In the genomic region with DNA sequence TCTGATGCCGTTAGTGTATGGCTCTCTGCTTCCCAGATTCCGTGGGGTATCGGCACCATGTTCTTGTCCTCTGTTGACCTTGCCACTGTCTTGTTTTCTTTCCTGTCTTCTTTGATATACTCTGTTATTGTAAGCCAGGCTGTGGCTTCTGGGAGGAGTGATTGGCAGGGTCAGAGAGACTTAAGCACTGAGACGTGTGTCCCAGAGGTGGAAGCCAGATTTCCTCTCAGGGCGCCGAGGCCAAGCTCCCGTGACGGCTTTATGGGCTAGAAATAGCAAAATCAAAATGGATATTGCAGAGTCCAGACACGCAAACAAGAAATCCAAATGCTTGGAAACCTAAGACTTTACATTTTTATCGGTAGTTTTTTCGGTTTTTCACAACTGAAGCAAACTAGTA, we compare ENCODE assay signal across 19 mouse cellular contexts.
DNase-seq lines count a peak whose midpoint lies in the region; ATAC-seq and TF ChIP-seq lines count a peak whose summit lies in the region.
"Had no signal": no experiment of that assay in that cellular context is flagged by ENCODE, and none has a peak within 500 bp of the region (broad histone marks: within the 10 kb centered on the region; RNA-seq: fewer than 3 reads in every experiment).

No protein-coding gene starts in this region.

- peak overlapping the region; percentile 58 for H3K27ac ChIP-seq in gastrocnemius, adult 2 months
- peak overlapping the region; percentile 76 for H3K27ac ChIP-seq in kidney, embryonic 14.5 days (ENCODE audit: low read depth, low read length)
- 0 out of 2 replicates have a peak overlapping the region, but pooled peaks have one; percentile 87 for H3K27ac ChIP-seq in lung, embryonic 14.5 days (ENCODE audit: low read depth)
- H3K27ac ChIP-seq in forebrain, embryonic 12.5 days, result no peak overlapping the region
- H3K27ac ChIP-seq: embryonic facial prominence, embryonic 12.5 days; heart, embryonic 10.5 days; hindbrain, embryonic 12.5 days had no signal

- H3K27me3 ChIP-seq in kidney, embryonic 14.5 days (ENCODE audit: control insufficient read depth, insufficient read depth, low read length), result peaks cover 14% of the 10 kb centered on the region
- no peaks in the 10 kb centered on the region for H3K27me3 ChIP-seq in lung, embryonic 14.5 days (ENCODE audit: insufficient read depth, low read length)
- peaks cover 40% of the 10 kb centered on the region for H3K27me3 ChIP-seq in forebrain, embryonic 12.5 days
- H3K27me3 ChIP-seq: embryonic facial prominence, embryonic 12.5 days had no signal

- no peak for DNase-seq in gastrocnemius, adult 2 months
- DNase-seq in gastrocnemius, postnatal 25 days, result no peak
- no peak for DNase-seq in kidney, postnatal 10 days
- no peak for DNase-seq in lung, embryonic 14.5 days
- DNase-seq in lung, postnatal 14 days, result no peak
- DNase-seq in embryo, embryonic 10.5 days (ENCODE audit: low spot score), result peak; percentile 47
- DNase-seq: adrenal gland, postnatal 10 days; cerebellum, adult 11 months; cerebellum, adult 8-10 months; cerebellum, postnatal 14 days; heart, postnatal 10 days; heart, postnatal 4 days had no signal

- no peak for TF ChIP-seq CTCF in gastrocnemius, adult 2 months (IDR thresholded peaks at IDR 0.05)
- TF ChIP-seq CTCF in lung, embryonic 14.5 days (IDR thresholded peaks at IDR 0.05; ENCODE audit: low read depth), result no peak

- ATAC-seq in kidney, embryonic 14.5 days (ENCODE audit: low FRiP score, low TSS enrichment), result no peak
- ATAC-seq in lung, embryonic 14.5 days (ENCODE audit: insufficient read depth), result no peak
- ATAC-seq in forebrain, embryonic 12.5 days (ENCODE audit: low FRiP score), result no peak
- ATAC-seq: forebrain, embryonic 16.5 days; hindbrain, embryonic 16.5 days had no signal

- peaks cover 42% of the 10 kb centered on the region for H3K4me1 ChIP-seq in kidney, embryonic 14.5 days (ENCODE audit: control insufficient read depth, insufficient read depth, low read length)
- peaks cover 40% of the 10 kb centered on the region for H3K4me1 ChIP-seq in lung, embryonic 14.5 days (ENCODE audit: insufficient read depth)
- H3K4me1 ChIP-seq in forebrain, embryonic 12.5 days, result peaks cover 10% of the 10 kb centered on the region

- H3K9me3 ChIP-seq in kidney, embryonic 14.5 days (ENCODE audit: control insufficient read depth, low read length), result no peaks in the 10 kb centered on the region
- H3K9me3 ChIP-seq in lung, embryonic 14.5 days (ENCODE audit: low read depth, low read length), result no peaks in the 10 kb centered on the region
- H3K9me3 ChIP-seq in forebrain, embryonic 12.5 days, result no peaks in the 10 kb centered on the region
- H3K9me3 ChIP-seq: embryonic facial prominence, embryonic 12.5 days; heart, embryonic 10.5 days; hindbrain, embryonic 12.5 days had no signal

- H3K4me3 ChIP-seq in gastrocnemius, adult 2 months, result no peak overlapping the region
- no peak overlapping the region for H3K4me3 ChIP-seq in kidney, embryonic 14.5 days (ENCODE audit: low read length)
- H3K4me3 ChIP-seq in lung, embryonic 14.5 days (ENCODE audit: low read depth, low read length), result no peak overlapping the region
- H3K4me3 ChIP-seq in forebrain, embryonic 12.5 days (replicated peaks), result no peak overlapping the region
- H3K4me3 ChIP-seq: embryonic facial prominence, embryonic 12.5 days; heart, embryonic 10.5 days; hindbrain, embryonic 12.5 days had no signal

- intact Hi-C loops in gastrocnemius, adult 2 months (cut with DNase I), result no loop called here

- H3K36me3 ChIP-seq in kidney, embryonic 14.5 days (ENCODE audit: control insufficient read depth, insufficient read depth, low read length), result no peaks in the 10 kb centered on the region
- no peaks in the 10 kb centered on the region for H3K36me3 ChIP-seq in lung, embryonic 14.5 days (ENCODE audit: insufficient read depth)
- H3K36me3 ChIP-seq in forebrain, embryonic 12.5 days (replicated peaks), result no peaks in the 10 kb centered on the region
- H3K36me3 ChIP-seq: embryonic facial prominence, embryonic 12.5 days; heart, embryonic 10.5 days; hindbrain, embryonic 12.5 days had no signal

- no peak overlapping the region for H3K9ac ChIP-seq in kidney, embryonic 14.5 days (ENCODE audit: low read depth, low read length)
- H3K9ac ChIP-seq in lung, embryonic 14.5 days, result no peak overlapping the region
- no peak overlapping the region for H3K9ac ChIP-seq in forebrain, embryonic 12.5 days
- H3K9ac ChIP-seq: embryonic facial prominence, embryonic 12.5 days; hindbrain, embryonic 12.5 days had no signal

- no peak overlapping the region for H3K4me2 ChIP-seq in kidney, embryonic 14.5 days (replicated peaks; ENCODE audit: low read depth, low read length)
- no peak overlapping the region for H3K4me2 ChIP-seq in lung, embryonic 14.5 days
- H3K4me2 ChIP-seq in forebrain, embryonic 12.5 days, result no peak overlapping the region
- H3K4me2 ChIP-seq: embryonic facial prominence, embryonic 12.5 days; hindbrain, embryonic 12.5 days had no signal

- 12% methylated on average over 11 of the region's 11 CpGs for WGBS in kidney, embryonic 14.5 days
- 67% methylated on average over 11 of the region's 11 CpGs for WGBS in lung, embryonic 14.5 days
- WGBS in forebrain, embryonic 12.5 days, result 78% methylated on average over 11 of the region's 11 CpGs
